Mouse (Mus musculus) left cerebral cortex, postnatal 14 days (tissue): ENCODE data around the gene Jmy. TPM values are rescaled to one million over a fixed set of nuclear protein-coding genes. Genes with fewer than 3 reads are reported as not detected.
A peak's percentile ranks its signal among the peaks of the same experiment; 100 is the strongest.
"Not testable (repeated sequence)": the region's sequence is repeated elsewhere in the genome, so short reads cannot be mapped to it uniquely, and the experiment has no call there.

ENCODE experiments used
- DNase-seq, 2 experiments: peaks; one replicate each; pipeline ENCODE4 v3.0.0; 2021 to 2022; ENCODE audit warnings: low spot score in 2 of 2, mixed read lengths in 1 of 2
- intact Hi-C: fragments of 180-260 bp; cut with DNase I; formaldehyde crosslinking; loops from one replicate; pipeline ENCODE4 v1.15.1; 2025
- long read RNA-seq, 2 experiments: library from polyadenylated mRNA; stranded (forward); transcript quantifications; one replicate each; pipeline ENCODE4 v2.0.0; 2021
- total RNA-seq, 2 experiments: library from RNA; stranded (reverse); gene quantifications; 2 replicates each; pipeline ENCODE4 v1.2.3; 2021

The Jmy gene
- total RNA-seq = 10 to 100 TPM; 35.9 to 40.1 TPM
- long read RNA-seq, experiment 1, full-length matches to known transcripts = 1 of 7 reads
- long read RNA-seq, experiment 1, partial matches to known transcripts = 3 of 7 reads
- long read RNA-seq, experiment 1, other reads (novel, unspliced or antisense) = 3 of 7 reads
- long read RNA-seq, experiment 2, partial matches to known transcripts = 2 of 5 reads
- long read RNA-seq, experiment 2, other reads (novel, unspliced or antisense) = 3 of 5 reads

DNA sequence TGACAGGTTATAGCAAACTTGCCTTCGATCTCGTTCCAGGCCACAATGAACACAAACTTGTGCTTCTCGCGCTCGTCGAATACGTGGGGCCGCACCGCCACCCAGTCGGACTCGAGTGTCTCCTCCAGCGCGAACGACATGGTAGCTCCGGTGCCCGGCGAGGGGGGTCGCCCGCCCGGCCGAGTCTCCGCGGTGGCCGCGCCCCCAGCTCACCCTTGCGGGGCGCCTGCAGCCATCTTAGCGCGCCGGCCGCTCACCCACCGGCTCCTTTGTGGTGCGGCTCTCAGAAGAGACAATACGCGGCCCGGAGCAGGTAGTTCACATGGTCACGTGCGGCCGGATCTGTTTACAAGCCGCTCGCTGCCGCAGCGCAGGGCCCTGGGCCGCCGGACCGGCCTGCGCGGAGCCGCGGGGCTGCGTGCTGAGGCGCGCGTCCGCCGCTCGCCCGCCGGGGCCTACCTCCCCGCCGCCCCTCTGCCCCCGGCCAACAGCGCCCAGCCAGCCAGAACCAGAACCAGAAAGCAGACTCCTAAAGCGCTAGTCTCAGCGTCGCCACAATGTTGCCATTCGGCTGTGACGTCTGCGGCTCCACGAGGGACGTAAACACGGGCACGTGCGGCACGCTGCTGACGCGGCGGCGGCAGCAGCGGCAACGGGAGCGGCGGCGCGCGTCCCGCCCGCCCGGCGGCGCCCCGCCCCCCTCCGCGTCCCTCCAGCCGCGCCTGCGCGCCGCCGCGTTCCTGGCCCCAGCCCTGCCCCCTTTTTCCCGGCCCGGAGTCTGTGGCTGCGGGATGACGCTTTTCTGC is at the start of gene Jmy:
Gene Jmy (minus strand): TSS at position 642 of the 806 bp plus-strand sequence.
- peak; percentile 85 to 88 for DNase-seq
- intact Hi-C loops = loop anchor here (5.0 kb wide), 2 partner anchors 113 to 192 kb away; no protein-coding TSS in a partner anchor

- DNase-seq = no peak
- intact Hi-C loops = no loop called here
Measured at GRCm38 (mm10) chr13:93547641-93548040, 48.0 kb upstream of the Jmy start.

DNA sequence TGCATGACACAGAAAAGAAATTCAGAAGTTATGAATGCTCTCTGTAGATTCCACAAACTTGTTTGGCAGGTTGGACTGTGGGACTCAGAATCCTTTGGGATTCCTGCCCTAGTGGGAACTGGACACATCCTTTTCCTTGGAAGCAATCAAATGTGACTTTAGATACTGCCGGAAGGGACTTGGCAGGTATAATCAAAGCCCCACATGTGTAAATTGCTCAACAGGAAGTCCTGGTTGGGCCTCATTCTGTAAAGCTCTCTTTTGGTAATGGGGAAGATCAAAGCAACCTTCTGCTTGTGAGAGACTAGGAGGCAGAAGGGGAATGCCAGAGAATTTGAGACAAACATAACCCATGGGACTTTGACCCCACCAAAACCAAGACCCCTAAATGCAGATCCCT is 46.4 kb upstream of the Jmy start:
- intact Hi-C loops = no loop called here
- no peak for DNase-seq

DNA sequence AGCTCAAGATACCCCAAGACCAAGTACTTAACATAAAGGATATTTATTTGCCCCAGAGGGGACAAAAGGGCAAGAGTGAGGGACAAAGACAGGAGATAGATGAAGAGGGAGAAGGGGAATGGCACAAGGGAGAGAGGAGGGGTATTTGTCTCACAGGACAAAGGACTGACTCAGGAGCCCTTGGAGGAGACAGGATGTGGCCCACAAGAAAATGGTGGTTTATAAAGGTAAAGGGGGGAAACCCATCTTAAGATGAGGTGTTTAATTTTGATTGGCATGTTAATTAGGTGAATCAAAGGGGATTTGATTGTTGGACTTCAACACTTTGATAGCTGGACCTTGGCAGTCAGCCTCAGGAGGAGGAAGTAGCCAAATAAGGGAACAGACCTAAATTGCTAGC is 44.7 kb upstream of the Jmy start:
- intact Hi-C loops = no loop called here
- DNase-seq = no peak

DNA sequence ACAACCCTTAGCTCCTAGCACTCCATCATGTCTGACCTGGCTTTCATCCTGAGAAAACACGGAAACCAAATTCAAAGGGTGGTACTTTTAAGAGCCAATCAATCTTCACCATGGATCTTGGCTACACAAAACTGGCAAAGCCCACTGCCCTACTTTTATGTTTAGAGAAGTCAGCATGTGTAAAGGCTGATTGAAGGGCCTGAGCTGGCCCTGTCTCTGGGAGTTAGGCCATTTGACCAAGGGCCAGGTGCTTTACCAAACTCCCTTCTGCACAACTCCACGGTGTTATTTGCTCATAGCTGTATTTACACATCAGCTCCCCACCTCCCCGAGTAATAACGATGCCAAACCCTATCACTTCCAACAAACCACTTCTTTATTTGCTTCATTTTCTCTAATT is 39.7 kb upstream of the Jmy start:
- intact Hi-C loops = loop anchor here (1.0 kb wide), 1 partner anchor 10 kb away; no protein-coding TSS in a partner anchor

DNA sequence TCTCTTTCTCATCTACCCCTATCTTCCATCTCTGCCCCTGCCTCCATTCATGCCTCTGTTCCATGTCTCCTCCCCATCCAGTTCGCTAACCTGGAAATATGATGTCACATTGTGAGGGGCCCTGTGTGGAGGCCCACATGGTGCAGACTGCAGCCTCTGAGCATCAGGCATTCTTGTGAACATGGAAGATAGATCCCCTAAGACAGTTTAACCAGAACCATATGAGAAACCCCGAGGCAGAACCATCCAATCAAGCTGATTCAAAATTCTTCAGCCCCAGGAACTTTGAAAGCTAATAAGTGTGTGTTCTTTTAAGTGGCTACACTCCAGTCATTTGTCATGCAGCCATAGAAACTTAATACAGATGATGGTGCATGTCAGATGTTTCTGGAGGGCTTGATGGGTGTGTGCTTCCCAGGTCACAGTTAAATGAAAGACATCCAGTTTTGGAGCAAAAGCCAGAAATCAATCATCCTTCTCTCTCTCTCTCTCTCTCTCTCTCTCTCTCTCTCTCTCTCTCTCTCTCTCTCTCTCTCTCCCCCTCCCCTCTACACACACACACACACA is 19.2 kb upstream of the Jmy start:
- intact Hi-C loops = no loop called here
- DNase-seq = no peak

More for the DNA sequence above, 39.7 kb upstream of the Jmy start:
- DNase-seq = no peak

- DNase-seq = no peak
- intact Hi-C loops = no loop called here
Measured at GRCm38 (mm10) chr13:93517223-93517622, 17.6 kb upstream of the Jmy start.

GRCm38 (mm10) chr13:93514000-93514795 is 14.6 kb upstream of the Jmy start:
- DNase-seq = no peak
- intact Hi-C loops = no loop called here

- peak; percentile 15 to 25 for DNase-seq
- intact Hi-C loops = no loop called here
Measured at GRCm38 (mm10) chr13:93510447-93511180, 11.0 kb upstream of the Jmy start.

- DNase-seq, intact Hi-C loops: not testable (repeated sequence)
Measured at GRCm38 (mm10) chr13:93506920-93507319, 7.3 kb upstream of the Jmy start.

DNA sequence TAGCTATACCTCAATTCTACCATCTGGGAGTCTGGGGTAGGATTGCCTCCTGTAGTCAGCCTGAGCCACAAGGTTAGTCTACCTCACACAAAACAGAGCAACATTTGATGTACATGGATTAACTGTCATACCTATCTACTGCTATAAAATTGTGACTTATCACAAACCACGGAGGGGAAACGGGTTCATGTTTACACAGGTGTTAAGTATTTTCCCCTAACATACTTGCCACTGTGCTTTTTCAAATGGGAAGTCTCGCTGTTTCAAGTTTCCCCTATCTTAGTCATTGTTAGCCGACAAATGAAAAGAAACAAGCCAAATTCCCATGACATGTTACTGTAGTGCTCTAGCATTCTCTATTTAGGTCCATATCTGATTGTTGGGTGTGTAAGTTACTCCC is 2.1 kb upstream of the Jmy start:
- DNase-seq = no peak
- intact Hi-C loops = no loop called here

GRCm38 (mm10) chr13:93499973-93500633 is 495 bp upstream of the Jmy start:
- no peak for DNase-seq
- intact Hi-C loops = loop anchor here (5.0 kb wide), 2 partner anchors 112 to 193 kb away; no protein-coding TSS in a partner anchor

- peak; percentile 10 to 26 for DNase-seq
- intact Hi-C loops = loop anchor here (5.0 kb wide), 2 partner anchors 114 to 191 kb away; no protein-coding TSS in a partner anchor
Measured at GRCm38 (mm10) chr13:93498211-93499166, 1.1 kb downstream of the Jmy start.

GRCm38 (mm10) chr13:93496977-93497376 is 2.6 kb downstream of the Jmy start:
- no peak for DNase-seq
- intact Hi-C loops = loop anchor here (5.0 kb wide), 2 partner anchors 115 to 190 kb away; no protein-coding TSS in a partner anchor

DNA sequence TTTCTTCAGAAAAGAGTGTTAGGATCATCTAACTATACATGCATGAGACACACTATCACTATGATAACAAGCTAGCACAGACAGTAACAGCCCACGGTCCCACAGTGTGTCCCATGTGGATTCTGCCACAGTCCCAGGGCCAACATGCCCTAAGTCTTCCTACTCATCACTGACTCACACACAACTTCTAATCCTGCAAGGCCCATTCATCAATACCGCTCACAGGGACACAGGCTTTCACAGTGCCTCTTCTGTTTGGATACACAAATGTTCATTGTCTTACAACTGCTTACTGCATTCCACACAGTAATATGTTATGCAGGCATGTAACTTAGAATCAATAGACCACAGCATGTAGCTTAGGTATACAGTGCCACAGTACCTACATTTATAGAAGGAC is 11.1 kb downstream of the Jmy start:
- DNase-seq = no peak
- intact Hi-C loops = no loop called here

- intact Hi-C loops = no loop called here
- no peak for DNase-seq
Measured at GRCm38 (mm10) chr13:93487734-93488133, 11.9 kb downstream of the Jmy start.

DNA sequence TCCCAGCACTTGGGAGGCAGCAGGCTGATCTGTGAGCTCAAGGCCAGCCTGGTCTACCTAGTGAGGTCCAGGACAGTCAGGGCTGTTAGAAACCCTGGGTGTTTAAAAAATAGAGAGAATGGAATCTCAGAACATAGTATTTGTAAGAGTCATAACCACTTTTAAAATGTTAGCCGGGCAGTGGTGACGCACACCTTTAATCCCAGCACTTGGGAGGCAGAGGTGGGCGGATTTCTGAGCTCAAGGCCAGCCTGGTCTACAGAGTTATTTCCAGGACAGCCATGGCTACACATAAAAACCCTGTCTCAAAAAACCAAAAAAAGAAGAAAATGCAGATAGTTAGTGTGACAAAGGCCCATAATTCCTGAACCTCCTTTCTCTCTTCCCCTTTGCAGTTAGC is 15.3 kb downstream of the Jmy start:
- no peak for DNase-seq
- intact Hi-C loops = no loop called here
